Mouse (Mus musculus): Measurements from ENCODE around the gene Cops9.

- TF ChIP-seq CTCF (IDR thresholded peaks at IDR 0.05; ENCODE audit: low read depth) (no peak), EP300 (IDR thresholded peaks at IDR 0.05; ENCODE audit: low read depth) (no peak)
These were observed 36.3 kb downstream of the Cops9 start, which contains the start of gene Olfr1410 for GRCm38 (mm10) chr1:92605482-92605881.
